Mouse (Mus musculus): Measurements from ENCODE around the gene Kif28. TPM values are rescaled to one million over a fixed set of nuclear protein-coding genes. Genes with fewer than 3 reads are reported as not detected.
"Not testable (repeated sequence)": the region's sequence is repeated elsewhere in the genome, so short reads cannot be mapped to it uniquely, and the experiment has no call there.

The Kif28 gene
- total RNA-seq, 2 experiments from 2014 or later = not detected

- ATAC-seq (replicated peaks; ENCODE audit: low FRiP score, poor library complexity, severe bottlenecking) = no peak
Observed at GRCm38 (mm10) chr1:179651224-179651623, 93.8 kb downstream of the Kif28 start.

- ATAC-seq (replicated peaks; ENCODE audit: low FRiP score, poor library complexity, severe bottlenecking) = no peak
Observed at GRCm38 (mm10) chr1:179650284-179650683, 94.8 kb downstream of the Kif28 start.

- ATAC-seq (replicated peaks; ENCODE audit: low FRiP score, poor library complexity, severe bottlenecking) = no peak
Observed at GRCm38 (mm10) chr1:179649324-179649723, 95.7 kb downstream of the Kif28 start.

GRCm38 (mm10) chr1:179648678-179649077 lies 96.4 kb downstream of the Kif28 start:
- not testable (repeated sequence) for ATAC-seq (replicated peaks; ENCODE audit: low FRiP score, poor library complexity, severe bottlenecking)

GRCm38 (mm10) chr1:179645980-179646268 lies 99.1 kb downstream of the Kif28 start:
- no peak for ATAC-seq (replicated peaks; ENCODE audit: low FRiP score, poor library complexity, severe bottlenecking)

Other genes starting within 250 kb of the Kif28 start
- gene Smyd3, start 227.2 kb downstream of the Kif28 start, total RNA-seq (2015; ENCODE audit: low replicate concordance) = 0.42 and 0.72 TPM in 2 replicates
- 2.7 and 7.8 TPM in 2 replicates for gene Smyd3, start 227.2 kb downstream of the Kif28 start, total RNA-seq (2017; ENCODE audit: low replicate concordance)
- gene Tfb2m, start 199.0 kb downstream of the Kif28 start, total RNA-seq (2015; ENCODE audit: low replicate concordance) = 9.2 and 31.4 TPM in 2 replicates
- 7.9 and 13.0 TPM in 2 replicates for gene Tfb2m, start 199.0 kb downstream of the Kif28 start, total RNA-seq (2017; ENCODE audit: low replicate concordance)
- 33.2 and 37.3 TPM in 2 replicates for gene Cnst, start 198.9 kb downstream of the Kif28 start, total RNA-seq (2015; ENCODE audit: low replicate concordance)
- 37.8 and 44.5 TPM in 2 replicates for gene Cnst, start 198.9 kb downstream of the Kif28 start, total RNA-seq (2017; ENCODE audit: low replicate concordance)
- gene Sccpdh, start 77.1 kb downstream of the Kif28 start, total RNA-seq (2015; ENCODE audit: low replicate concordance) = 2.5 TPM in 1 of 2 replicates, not detected in the other
- gene Sccpdh, start 77.1 kb downstream of the Kif28 start, total RNA-seq (2017; ENCODE audit: low replicate concordance) = 0.30 and 8.6 TPM in 2 replicates
- gene Gm10518, start 58.1 kb upstream of the Kif28 start, total RNA-seq (2015; ENCODE audit: low replicate concordance) = not detected in 2 replicates
- gene Gm10518, start 58.1 kb upstream of the Kif28 start, total RNA-seq (2017; ENCODE audit: low replicate concordance) = not detected in 2 replicates
- gene Ahctf1, start 58.4 kb upstream of the Kif28 start, total RNA-seq (2015; ENCODE audit: low replicate concordance) = 127 and 160 TPM in 2 replicates
- gene Ahctf1, start 58.4 kb upstream of the Kif28 start, total RNA-seq (2017; ENCODE audit: low replicate concordance) = 152 and 167 TPM in 2 replicates
- 73.4 and 79.6 TPM in 2 replicates for gene Cdc42bpa, start 215.2 kb upstream of the Kif28 start, total RNA-seq (2015; ENCODE audit: low replicate concordance)
- 84.3 and 113 TPM in 2 replicates for gene Cdc42bpa, start 215.2 kb upstream of the Kif28 start, total RNA-seq (2017; ENCODE audit: low replicate concordance)